Mouse (Mus musculus) hindbrain, embryonic 12.5 days (tissue): ENCODE results near the gene Mapk10. TPM values are rescaled to one million over a fixed set of nuclear protein-coding genes. Genes with fewer than 3 reads are reported as not detected.

Experiments
- ATAC-seq: fragments of 200-750 bp; cut with Nextera tagmentation; 2 replicates; pipeline ENCODE4 v1.8.0; 2017; ENCODE audit warnings: moderate TSS enrichment; ENCODE audit not compliant: low FRiP score
- H3K27ac ChIP-seq: fragments of 300-500 bp; sonication (generic); 2 replicates; pipeline ENCODE4 v1.5.1; 2016; ENCODE audit warnings: mild to moderate bottlenecking
- H3K27me3 ChIP-seq: fragments of 300-500 bp; sonication (generic); 2 replicates; pipeline ENCODE4 v1.6.1; 2016; ENCODE audit warnings: mild to moderate bottlenecking
- H3K36me3 ChIP-seq: fragments of 300-500 bp; sonication (generic); 2 replicates; pipeline ENCODE4 v1.6.1; 2016; ENCODE audit warnings: mild to moderate bottlenecking
- H3K4me1 ChIP-seq: fragments of 300-500 bp; sonication (generic); 2 replicates; pipeline ENCODE4 v1.6.1; 2016
- H3K4me2 ChIP-seq: fragments of 300-500 bp; sonication (generic); replicated peaks from 2 replicates; pipeline ENCODE4 v1.6.1; 2016; ENCODE audit warnings: mild to moderate bottlenecking
- H3K4me3 ChIP-seq: fragments of 300-500 bp; sonication (generic); 2 replicates; pipeline ENCODE4 v1.5.1; 2016; ENCODE audit warnings: mild to moderate bottlenecking
- H3K9ac ChIP-seq: fragments of 300-500 bp; sonication (generic); 2 replicates; pipeline ENCODE4 v1.6.1; 2016; ENCODE audit warnings: mild to moderate bottlenecking, moderate library complexity
- H3K9me3 ChIP-seq: fragments of 300-500 bp; sonication (generic); replicated peaks from 2 replicates; pipeline ENCODE4 v1.6.1; 2016; ENCODE audit warnings: mild to moderate bottlenecking
- WGBS: fragments of 180-500 bp; shearing (Covaris S2); methylation state at CpG from one replicate; pipeline ENCODE4 v1.1.7; 2016; 5-methylcytosine and 5-hydroxymethylcytosine counted together
- polyA plus RNA-seq: library from polyadenylated mRNA; unstranded; fragments of >200 nt; fragmentation: Nextera tagmentation; extraction: Ambion mirVana; gene quantifications from 2 replicates; pipeline ENCODE4 v1.2.1, GENCODE M21; 2016

Mapk10 gene
- polyA plus RNA-seq: 77.6 and 91.8 TPM in 2 replicates

DNA sequence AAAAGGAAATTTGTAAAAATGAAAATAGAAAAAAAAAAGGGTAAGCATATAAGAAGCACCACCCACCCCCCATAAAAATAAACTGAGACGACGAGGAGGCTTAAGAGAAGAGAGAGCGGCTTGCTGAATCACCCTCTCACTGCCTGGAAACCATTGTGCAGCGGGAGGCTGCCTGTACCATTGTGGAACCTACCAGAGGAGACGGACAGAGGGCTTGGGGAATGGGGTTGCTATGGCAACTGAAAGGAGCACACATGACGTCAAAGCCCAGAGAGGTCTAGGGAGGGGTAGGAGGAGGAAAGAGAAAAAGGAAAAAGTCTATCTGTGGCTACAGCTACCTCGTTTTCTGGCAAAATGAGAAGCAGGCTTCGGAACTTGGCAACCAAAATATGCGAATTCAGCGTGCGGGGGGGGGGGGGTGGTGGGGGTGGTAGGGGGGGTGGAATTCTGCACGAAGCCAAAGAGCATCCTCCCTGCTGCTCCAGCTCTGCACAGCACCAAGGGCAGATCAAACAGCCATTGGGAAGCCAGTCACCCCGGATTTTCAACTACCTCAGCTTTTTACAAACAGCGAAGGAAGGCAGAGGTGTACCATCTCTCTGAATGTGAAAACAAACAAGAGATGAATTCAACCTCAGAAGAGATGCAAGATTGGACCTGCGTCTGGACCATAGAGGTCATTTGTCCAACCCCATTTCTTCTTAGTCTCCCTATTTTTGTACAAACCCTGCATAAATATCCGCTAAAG, at the start of gene Mapk10:
Gene Mapk10 (minus strand): TSS at position 234 of the 748 bp plus-strand sequence.
- H3K9me3 ChIP-seq: no peaks in the 10 kb centered on the region
- no peaks in the 10 kb centered on the region for H3K36me3 ChIP-seq
- H3K4me2 ChIP-seq: peak within 1 kb of the TSS; percentile 63
- no peaks in the 10 kb centered on the region for H3K27me3 ChIP-seq
- peak within 1 kb of the TSS; percentile 77 for H3K9ac ChIP-seq
- peak within 1 kb of the TSS; percentile 49 for H3K4me3 ChIP-seq
- WGBS: 8% methylated on average over 16 of the region's 16 CpGs
- peaks cover 20% of the 10 kb centered on the region for H3K4me1 ChIP-seq
- H3K27ac ChIP-seq: peak within 1 kb of the TSS; percentile 90
- peak; percentile 99 for ATAC-seq

DNA sequence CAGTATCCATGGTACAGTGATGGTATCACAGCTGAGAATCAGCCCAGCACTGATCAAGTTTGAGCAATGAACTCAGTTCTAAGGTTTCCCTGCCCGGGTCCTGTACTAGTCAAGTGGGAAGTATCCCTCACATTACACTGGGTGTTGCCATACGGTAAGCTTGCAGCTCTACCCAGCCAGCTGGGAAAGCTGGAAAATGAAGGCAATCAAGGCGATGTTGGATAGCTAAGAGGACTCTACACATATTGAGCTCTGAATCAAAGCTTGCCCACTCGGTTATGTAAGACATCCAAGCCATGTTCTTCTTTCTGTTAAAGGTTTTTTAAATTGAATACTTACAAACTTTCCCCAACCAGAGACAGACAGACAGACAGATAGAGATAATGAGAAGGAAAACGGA, 45.0 kb upstream of the Mapk10 start:
- Histone ChIP-seq H3K4me2 (no peak overlapping the region), H3K9ac (no peak overlapping the region), H3K27me3 (no peaks in the 10 kb centered on the region), H3K36me3 (no peaks in the 10 kb centered on the region), H3K27ac (no peak overlapping the region), H3K4me3 (no peak overlapping the region), H3K4me1 (no peaks in the 10 kb centered on the region), H3K9me3 (no peaks in the 10 kb centered on the region)
- ATAC-seq: no peak
- 92% methylated on average over 5 of the region's 5 CpGs for WGBS

DNA sequence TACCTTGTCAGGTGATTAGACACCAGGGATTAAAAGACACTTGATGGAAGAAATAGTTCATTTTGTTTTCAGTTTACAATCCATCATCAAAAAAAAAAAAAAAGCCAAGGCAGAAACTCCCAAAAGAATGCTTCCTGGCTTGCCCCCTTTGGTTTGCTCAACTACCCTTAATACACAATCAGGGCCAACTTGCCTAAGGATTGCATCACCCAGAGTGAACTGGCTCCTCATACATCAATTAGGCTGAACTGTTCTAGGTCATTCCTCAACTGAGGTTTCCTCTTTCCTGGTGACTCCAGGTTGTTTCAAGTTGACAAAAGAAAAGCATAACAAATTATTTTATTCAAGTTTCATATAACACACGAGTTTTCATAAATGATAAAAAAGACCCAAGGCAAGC, 31.3 kb upstream of the Mapk10 start:
- no peak for ATAC-seq
- H3K9me3 ChIP-seq: 0 out of 2 replicates have a peak, but pooled peaks cover 4% of the 10 kb centered on the region
- H3K4me3 ChIP-seq: no peak overlapping the region
- H3K4me1 ChIP-seq: no peaks in the 10 kb centered on the region
- WGBS: 70% methylated on average over 1 of the region's 1 CpGs
- no peak overlapping the region for H3K27ac ChIP-seq
- no peaks in the 10 kb centered on the region for H3K27me3 ChIP-seq
- no peaks in the 10 kb centered on the region for H3K36me3 ChIP-seq
- no peak overlapping the region for H3K4me2 ChIP-seq
- H3K9ac ChIP-seq: no peak overlapping the region

DNA sequence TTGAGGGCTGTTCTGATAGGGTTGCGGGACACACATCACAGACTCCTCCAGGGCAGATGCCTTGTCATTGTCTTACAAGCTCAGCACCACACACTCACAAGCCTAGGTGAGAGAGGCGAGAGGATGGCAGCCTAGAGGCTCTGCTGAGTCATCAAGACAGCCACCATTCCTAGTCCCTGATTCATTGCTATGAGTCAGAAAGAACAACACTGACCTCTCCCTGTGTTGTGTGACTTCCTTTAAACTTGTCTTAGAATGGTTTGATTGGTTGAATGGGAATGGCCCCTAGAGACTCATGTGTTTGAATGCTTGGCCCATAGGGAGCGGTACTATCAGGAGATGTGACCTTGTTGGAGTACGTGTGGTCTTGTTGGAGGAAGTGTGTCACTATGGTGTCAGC, 20.7 kb upstream of the Mapk10 start:
- no peak for ATAC-seq
- Histone ChIP-seq H3K4me2 (no peak overlapping the region), H3K9ac (no peak overlapping the region), H3K36me3 (no peaks in the 10 kb centered on the region), H3K27me3 (no peaks in the 10 kb centered on the region), H3K27ac (no peak overlapping the region), H3K9me3 (no peaks in the 10 kb centered on the region), H3K4me3 (no peak overlapping the region), H3K4me1 (no peaks in the 10 kb centered on the region)
- 92% methylated on average over 4 of the region's 4 CpGs for WGBS

DNA sequence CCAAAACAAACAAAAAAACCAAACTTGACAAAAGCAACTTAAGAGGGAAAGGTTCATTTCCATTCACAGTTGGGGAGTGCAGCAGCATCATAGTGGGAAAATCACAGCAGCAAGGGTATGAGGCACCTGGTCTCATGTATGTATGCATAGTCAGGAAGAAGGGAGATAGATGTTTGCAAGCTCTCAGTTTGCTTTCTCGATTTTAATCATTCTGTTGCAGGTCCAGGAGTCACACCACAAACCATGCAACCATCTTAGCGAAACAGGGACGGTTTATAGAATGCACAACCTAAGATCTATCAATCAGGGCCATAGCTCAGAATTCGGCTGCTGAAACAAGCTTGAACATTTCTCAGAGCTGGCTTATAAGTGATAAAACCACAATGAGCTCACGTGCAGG, 19.2 kb upstream of the Mapk10 start:
- H3K36me3 ChIP-seq: no peaks in the 10 kb centered on the region
- no peak overlapping the region for H3K4me2 ChIP-seq
- H3K9ac ChIP-seq: no peak overlapping the region
- ATAC-seq: no peak
- no peaks in the 10 kb centered on the region for H3K27me3 ChIP-seq
- H3K9me3 ChIP-seq: no peaks in the 10 kb centered on the region
- no peak overlapping the region for H3K4me3 ChIP-seq
- no peak overlapping the region for H3K27ac ChIP-seq
- H3K4me1 ChIP-seq: no peaks in the 10 kb centered on the region
- WGBS: 90% methylated on average over 5 of the region's 5 CpGs

DNA sequence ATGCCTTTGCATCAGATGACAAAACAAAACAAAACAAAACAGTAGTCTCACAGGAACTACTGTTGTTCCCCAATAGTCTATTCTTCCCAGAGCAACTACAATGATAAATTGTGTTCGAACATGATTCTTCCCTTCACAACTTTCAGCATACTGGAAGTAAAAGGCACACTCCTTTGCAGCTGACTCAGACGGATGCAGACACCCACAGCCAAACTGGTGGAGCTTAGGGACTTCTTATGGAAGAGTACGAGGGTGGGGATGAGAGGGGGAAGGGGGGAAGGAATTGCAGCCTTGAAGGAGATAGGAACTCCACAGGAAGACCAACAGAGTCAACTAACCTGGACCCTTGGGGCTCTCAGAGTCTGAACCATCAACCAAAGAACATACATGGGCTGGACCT, 18.2 kb upstream of the Mapk10 start:
- Histone ChIP-seq H3K4me3 (no peak overlapping the region), H3K9ac (no peak overlapping the region), H3K9me3 (no peaks in the 10 kb centered on the region), H3K4me1 (no peaks in the 10 kb centered on the region), H3K27ac (no peak overlapping the region), H3K27me3 (no peaks in the 10 kb centered on the region), H3K36me3 (no peaks in the 10 kb centered on the region), H3K4me2 (no peak overlapping the region)
- ATAC-seq: no peak
- 66% methylated on average over 3 of the region's 3 CpGs for WGBS

DNA sequence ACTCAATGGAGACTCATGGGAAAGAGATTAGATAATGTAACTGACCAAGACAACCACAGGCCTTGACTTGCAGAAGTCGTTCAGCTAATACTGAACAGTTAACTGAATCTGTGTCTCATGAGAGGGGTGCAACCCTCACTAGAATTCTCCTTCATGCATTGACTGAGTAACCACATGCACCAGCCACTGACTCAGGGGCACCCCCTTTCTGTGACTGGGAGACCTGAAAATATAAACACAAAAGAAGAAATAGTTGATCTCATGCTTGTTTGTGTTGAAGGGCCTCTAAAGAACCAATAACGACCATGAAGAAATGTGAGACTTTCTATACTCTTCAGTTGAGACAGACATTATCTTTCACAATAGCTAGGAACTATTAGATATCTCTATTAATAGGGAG, 10.9 kb upstream of the Mapk10 start:
- ATAC-seq: no peak
- H3K27me3 ChIP-seq: no peaks in the 10 kb centered on the region
- no peak overlapping the region for H3K27ac ChIP-seq
- WGBS: 49% methylated on average over 2 of the region's 2 CpGs
- no peaks in the 10 kb centered on the region for H3K9me3 ChIP-seq
- H3K36me3 ChIP-seq: no peaks in the 10 kb centered on the region
- no peak overlapping the region for H3K9ac ChIP-seq
- H3K4me1 ChIP-seq: no peaks in the 10 kb centered on the region
- no peak overlapping the region for H3K4me2 ChIP-seq
- H3K4me3 ChIP-seq: no peak overlapping the region

DNA sequence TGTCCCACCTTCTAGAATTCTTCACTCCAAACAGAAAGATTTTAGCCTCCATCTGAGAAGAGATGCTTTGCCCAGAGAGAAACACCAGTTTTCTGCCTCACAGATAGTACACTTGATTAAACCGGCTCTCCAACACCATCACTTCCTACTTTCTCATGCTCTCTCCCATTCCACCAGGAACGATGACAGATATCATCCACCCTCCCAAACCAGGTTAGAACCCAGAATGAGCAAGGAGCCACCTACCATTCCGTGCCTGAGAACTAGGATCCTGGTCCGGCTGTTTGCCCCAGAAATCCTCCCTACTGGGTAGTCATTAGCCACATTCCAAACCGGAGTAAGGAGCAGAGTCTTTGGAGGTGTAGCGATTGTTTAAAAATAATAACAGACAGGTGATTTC, 490 bp downstream of the Mapk10 start:
- no peaks in the 10 kb centered on the region for H3K27me3 ChIP-seq
- peaks cover 20% of the 10 kb centered on the region for H3K4me1 ChIP-seq
- H3K27ac ChIP-seq: peak overlapping the region; percentile 90
- 20% methylated on average over 6 of the region's 6 CpGs for WGBS
- no peaks in the 10 kb centered on the region for H3K36me3 ChIP-seq
- no peaks in the 10 kb centered on the region for H3K9me3 ChIP-seq
- peak overlapping the region; percentile 77 for H3K9ac ChIP-seq
- H3K4me2 ChIP-seq: peak overlapping the region; percentile 63
- peak; percentile 36 for ATAC-seq
- peak overlapping the region; percentile 49 for H3K4me3 ChIP-seq

DNA sequence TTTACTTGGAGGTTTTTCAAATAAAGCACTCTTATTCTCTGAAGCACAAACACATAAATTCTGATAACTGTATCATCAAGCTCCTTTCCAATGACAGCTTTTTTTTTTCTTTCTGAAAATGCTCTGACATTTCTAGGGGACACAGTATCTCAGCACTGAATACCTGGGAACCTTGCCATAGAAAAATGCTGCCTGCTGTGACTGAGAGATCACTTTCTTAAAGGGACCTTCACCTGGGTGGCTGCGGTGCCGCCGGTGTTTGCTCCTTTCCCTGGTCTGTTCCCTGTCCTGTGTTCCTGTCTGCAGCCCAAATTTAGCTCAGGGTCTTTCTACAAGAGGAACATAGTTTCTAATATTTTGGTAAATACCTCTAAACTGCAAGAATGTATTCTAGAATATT, 1.1 kb downstream of the Mapk10 start:
- Histone ChIP-seq H3K9me3 (no peaks in the 10 kb centered on the region), H3K27ac (no peak overlapping the region), H3K4me3 (peak overlapping the region; percentile 49), H3K4me2 (peak overlapping the region; percentile 63), H3K36me3 (peaks cover 6% of the 10 kb centered on the region; the same call in 1 of the 2 replicates), H3K4me1 (peaks cover 20% of the 10 kb centered on the region), H3K27me3 (no peaks in the 10 kb centered on the region), H3K9ac (peak overlapping the region; percentile 77)
- ATAC-seq: no peak
- 35% methylated on average over 3 of the region's 3 CpGs for WGBS

DNA sequence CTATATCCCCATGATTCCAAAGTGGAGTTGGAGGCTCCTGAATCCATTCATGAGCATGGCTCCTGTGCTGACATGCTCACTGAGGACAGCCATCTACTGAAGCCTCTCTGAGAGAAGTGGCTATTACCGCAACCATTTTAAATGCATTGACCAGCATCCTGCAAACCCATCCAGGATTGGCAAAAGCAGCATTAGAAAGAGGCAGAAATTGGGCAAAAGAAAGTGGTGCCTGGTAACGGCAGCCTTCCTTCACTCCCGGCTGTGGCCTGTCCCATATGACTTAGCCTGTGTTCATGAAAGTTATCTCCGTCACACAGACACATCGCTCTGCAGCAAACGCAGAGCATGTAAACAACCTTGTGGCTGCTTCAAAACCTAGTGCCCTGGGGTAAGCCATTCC, 1.6 kb downstream of the Mapk10 start:
- Histone ChIP-seq H3K4me1 (peaks cover 20% of the 10 kb centered on the region), H3K4me2 (peak overlapping the region; percentile 63), H3K27me3 (no peaks in the 10 kb centered on the region), H3K9ac (peak overlapping the region; percentile 77), H3K9me3 (no peaks in the 10 kb centered on the region), H3K36me3 (peaks cover 9% of the 10 kb centered on the region; the same call in 1 of the 2 replicates), H3K27ac (peak overlapping the region; percentile 80), H3K4me3 (peak overlapping the region; percentile 49)
- WGBS: 47% methylated on average over 6 of the region's 6 CpGs
- ATAC-seq: no peak

DNA sequence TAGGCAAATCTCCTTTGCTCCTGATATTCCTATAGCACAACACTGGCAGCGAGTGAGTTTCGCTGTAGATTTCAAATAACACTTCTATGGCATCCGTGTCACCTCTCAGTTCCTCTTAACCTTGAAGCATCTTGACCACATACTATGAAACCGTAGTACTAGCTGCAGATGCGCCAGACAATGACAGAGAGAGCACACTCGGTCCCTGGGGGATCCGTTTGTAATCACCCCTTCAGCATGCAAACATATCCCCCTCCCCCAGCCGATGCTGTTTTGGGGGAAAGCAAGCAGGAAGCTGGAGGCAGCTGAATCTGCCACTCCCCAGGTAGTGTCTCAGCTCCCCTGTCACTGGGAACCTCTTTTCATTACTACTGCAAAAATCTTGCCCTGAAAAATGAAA, 2.3 kb downstream of the Mapk10 start:
- Histone ChIP-seq H3K27ac (peak overlapping the region; percentile 80), H3K9ac (peak overlapping the region; percentile 77), H3K36me3 (peaks cover 13% of the 10 kb centered on the region), H3K27me3 (no peaks in the 10 kb centered on the region), H3K4me3 (peak overlapping the region; percentile 49), H3K4me2 (peak overlapping the region; percentile 63), H3K4me1 (peaks cover 20% of the 10 kb centered on the region), H3K9me3 (no peaks in the 10 kb centered on the region)
- 37% methylated on average over 8 of the region's 8 CpGs for WGBS
- no peak for ATAC-seq

DNA sequence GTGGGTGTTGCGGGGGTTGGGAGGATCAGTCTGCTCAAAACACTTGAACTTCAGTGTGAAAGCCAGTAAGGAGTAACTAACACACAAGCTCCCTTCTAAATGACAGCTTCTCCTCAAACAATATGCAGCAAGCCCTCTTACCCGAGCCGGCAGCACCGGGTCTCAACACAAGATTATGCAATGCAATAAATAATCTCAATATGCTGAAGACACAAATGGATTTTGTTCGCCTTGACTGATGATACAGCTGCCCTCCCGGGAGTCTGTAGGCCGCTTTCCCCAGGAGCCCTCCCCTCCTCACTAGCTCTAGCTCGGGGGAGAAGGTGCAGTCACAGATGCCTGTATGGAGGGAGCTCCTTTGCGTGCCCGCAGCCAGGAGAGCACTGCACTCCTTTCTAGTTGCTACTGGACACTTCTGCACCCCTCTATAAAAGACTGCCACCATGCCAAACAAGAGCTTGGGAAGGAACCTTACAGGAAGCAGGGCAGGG, 3.1 kb downstream of the Mapk10 start:
- no peak for ATAC-seq
- peak overlapping the region; percentile 80 for H3K27ac ChIP-seq

More for the DNA sequence above, 3.1 kb downstream of the Mapk10 start:
- Histone ChIP-seq H3K4me1 (peaks cover 20% of the 10 kb centered on the region), H3K9ac (peak overlapping the region; percentile 77), H3K4me2 (peak overlapping the region; percentile 63), H3K27me3 (no peaks in the 10 kb centered on the region), H3K4me3 (peak overlapping the region; percentile 49), H3K9me3 (no peaks in the 10 kb centered on the region), H3K36me3 (peaks cover 16% of the 10 kb centered on the region)
- 52% methylated on average over 10 of the region's 10 CpGs for WGBS
